Mouse (Mus musculus): Measurements from ENCODE around the gene 4931428F04Rik.
"Not testable (repeated sequence)": the region's sequence is repeated elsewhere in the genome, so short reads cannot be mapped to it uniquely, and the experiment has no call there.

4931428F04Rik gene

DNA sequence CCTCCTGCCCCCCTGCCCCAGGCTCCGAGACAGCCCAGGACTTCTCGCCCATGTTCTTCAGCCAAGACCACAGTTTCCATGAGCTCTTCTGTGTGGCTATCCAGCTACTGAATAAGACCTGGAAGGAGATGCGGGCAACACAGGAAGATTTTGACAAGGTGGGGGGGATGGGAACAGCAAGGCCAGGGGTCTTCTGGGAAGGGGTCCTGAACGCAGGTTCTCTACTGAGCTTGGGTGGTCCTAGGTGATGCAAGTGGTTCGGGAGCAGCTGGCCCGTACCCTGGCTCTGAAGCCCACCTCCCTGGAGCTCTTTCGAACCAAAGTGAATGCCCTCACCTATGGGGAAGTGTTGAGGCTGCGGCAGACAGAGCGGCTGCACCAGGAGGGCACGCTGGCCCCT lies 18.8 kb upstream of the 4931428F04Rik start:
- in situ Hi-C loops (cut with MboI, MseI), result no loop called here

DNA sequence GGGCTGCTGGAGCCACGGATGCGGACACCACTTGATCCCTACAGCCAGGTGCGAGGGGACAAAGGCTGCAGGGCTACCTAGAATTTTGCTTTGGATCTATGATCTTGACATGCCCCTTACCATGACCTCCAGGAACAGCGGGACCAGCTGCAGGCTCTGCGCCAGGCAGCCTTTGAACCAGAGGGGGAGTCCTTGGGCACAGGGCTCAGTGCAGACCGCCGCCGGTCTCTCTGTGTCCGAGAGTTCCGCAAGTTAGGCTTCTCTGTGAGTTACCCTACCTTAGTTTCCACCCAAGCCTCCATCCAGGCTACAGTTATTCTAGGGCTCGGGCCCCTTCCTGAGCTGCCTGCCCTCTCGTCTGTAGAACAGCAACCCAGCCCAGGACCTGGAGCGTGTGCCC lies 18.0 kb upstream of the 4931428F04Rik start:
- in situ Hi-C loops (cut with MboI, MseI), result no loop called here

DNA sequence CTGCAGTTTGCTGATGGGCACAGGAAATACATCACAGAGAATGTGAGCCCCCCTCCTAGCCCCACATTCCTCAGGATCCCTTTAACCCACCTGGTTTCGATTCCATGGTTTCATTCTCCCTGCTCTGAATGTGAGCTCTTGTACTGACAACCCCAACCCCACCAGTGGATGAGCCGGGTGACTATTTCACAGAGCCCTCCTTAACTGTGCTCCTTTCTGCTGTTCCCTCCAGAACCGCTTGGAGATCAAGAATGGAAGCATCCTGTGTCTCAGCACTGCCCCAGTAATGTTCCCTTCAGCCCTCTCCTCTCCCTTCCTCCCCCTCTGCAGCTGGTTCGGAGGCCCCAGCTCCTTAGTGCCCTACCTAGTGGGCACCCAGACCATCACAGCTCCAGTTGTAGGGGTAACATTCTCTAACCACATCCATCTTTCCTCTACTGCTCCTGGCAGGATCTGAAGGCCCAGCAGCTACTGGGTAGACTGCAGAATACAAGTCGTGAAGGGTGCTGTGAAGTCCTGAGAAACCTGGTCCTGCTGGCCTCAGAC lies 16.6 kb upstream of the 4931428F04Rik start:
- in situ Hi-C loops (cut with MboI, MseI), result no loop called here

DNA sequence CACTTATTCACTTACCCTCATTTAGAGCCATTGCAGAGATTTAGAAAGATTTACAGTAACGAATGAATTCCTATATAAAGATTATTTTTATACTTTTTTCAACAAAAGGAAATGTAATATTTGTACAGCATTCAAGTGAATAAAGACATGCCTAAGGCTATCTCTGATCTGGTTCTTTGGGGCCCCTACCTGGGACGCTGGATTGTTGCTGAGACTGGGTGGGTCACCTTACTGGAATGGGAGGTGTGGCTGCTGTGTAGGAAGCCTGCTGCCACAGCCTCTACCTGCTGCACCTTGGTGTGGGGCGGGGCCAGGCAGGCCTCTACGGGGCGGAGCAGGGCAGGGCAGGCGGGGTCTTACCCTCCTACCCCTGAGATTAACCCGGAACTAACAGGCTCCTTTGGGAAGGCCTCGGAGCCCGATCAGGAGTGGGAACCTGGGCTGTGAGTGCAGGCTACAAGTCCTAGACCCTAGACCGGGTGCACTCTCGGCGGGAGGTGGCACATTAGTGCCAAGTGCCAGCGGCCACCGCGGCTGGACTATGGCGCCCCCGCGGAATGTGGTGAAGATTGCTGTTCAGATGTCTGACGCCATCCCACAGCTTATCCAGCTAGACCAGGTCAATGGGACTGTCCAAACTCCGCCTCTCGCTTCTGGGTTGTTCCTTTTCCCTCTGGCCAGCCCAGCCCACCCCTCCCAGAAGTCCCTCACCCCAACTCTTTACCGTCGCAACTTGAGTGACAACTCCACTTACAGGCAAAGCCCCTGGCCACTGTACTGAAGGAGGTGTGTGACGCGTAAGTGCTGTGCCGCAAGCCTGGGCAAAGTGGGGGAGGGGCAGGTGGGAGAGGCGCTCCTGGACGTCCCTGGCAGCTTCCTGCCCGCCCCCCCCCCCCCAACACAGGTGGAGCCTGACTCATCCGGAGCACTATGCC lies 15.8 kb upstream of the 4931428F04Rik start, which contains the start of gene Elmo3:
Gene Elmo3, plus strand, starts transcription at position 391 of the 935 bp plus-strand sequence.
- in situ Hi-C loops (cut with MboI, MseI), result no loop called here

DNA sequence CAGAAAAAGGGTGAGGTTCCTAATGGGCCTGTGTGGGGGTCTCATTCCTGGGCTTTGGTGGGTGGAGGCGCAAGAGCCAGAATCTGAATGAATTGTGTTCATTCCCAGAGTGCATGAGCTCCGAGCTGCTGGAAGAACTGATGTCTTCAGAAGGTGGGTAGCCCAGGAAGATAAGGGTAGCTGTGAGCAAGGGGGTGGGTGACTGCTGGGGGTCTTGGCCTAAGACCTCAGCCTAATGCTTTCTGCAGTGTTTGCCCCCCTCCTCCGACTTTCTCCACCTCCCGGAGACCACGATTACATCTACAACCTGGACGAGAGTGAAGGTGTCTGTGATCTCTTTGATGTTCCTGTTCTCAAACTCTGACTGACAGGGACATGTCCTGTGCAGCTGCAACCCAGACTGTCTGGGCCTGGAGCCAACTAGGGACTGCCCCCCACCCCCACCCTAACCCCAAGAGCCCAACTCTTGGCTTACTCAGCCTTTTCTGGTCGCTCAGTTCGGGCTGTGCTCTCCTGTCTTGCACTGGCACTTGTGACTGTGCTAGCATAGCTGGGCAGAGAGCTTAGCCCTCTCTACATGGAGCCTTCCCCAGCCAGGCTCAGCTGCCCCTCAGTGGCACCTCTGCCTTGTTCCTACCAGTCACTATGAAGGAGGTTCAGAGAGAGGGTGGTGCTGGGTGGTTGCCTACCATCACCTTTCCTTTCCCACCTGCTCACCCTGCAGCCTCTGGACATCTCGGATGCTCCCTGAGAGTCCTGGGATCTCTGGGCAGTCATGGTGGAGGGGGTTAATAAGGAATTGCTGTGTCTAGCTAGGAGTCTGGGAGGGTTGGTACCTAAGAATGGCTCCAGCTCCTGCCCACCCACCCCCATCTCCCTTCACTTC lies 14.9 kb upstream of the 4931428F04Rik start:
- in situ Hi-C loops (cut with MboI, MseI), result no loop called here

DNA sequence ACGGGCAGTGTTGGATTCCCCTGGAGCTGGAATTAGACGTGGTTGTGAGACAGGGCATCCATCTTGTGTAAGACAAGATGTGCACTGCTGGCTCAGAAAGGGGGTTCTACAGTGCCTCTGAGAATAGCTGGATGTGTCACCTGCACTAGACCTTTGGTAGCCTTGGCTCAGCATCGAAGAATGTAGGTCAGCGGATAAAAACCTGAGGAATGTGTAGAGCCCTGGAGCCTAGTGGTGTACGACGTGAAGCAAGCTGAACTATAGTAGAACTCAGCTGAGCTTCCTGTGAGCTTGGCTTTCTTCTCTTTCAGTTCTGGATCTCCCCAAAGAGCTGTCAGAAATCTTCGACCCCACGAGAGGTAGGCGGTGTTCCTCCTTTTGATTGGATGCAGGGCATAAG lies 14.2 kb upstream of the 4931428F04Rik start:
- in situ Hi-C loops (cut with MboI, MseI), result no loop called here

DNA sequence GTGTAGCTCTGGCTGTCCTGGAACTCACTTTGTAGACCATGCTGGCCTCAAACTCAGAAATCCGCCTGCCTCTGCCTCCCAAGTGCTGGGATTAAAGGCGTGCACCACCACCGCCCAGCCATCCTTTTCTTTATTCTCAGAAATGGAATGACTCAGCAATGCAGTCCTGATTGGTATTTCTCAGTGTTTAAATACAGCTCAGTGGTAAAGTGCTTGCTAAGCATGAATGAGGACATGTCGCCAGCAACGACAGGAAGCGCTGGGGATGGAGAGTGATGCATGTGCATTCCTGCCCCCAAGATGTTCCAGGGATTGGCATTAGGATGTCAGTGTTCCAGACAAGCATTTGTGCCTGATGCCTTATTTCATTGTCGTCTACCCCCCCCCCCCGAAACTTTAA lies 13.7 kb upstream of the 4931428F04Rik start:
- in situ Hi-C loops (cut with MboI, MseI), result no loop called here

DNA sequence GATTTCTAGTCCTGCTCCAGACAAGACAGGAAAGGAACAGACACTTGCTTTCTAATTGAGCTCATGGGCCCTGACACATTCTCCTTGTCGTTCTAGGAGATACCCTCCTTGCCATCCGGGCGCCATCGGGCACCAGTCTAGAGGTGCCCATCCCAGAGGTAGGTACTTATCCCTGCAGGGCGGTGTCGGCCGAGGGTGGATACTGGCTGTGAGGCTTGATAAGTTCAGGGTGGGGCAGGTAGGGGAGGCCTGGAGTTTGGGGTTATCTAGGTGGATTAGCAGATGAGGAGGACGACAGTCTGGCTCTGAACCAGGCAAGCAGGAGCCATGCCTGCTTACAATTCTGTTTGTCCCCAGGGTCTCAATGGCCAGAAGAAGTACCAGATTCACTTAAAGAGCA lies 10.3 kb upstream of the 4931428F04Rik start:
- in situ Hi-C loops (cut with MboI, MseI), result no loop called here

DNA sequence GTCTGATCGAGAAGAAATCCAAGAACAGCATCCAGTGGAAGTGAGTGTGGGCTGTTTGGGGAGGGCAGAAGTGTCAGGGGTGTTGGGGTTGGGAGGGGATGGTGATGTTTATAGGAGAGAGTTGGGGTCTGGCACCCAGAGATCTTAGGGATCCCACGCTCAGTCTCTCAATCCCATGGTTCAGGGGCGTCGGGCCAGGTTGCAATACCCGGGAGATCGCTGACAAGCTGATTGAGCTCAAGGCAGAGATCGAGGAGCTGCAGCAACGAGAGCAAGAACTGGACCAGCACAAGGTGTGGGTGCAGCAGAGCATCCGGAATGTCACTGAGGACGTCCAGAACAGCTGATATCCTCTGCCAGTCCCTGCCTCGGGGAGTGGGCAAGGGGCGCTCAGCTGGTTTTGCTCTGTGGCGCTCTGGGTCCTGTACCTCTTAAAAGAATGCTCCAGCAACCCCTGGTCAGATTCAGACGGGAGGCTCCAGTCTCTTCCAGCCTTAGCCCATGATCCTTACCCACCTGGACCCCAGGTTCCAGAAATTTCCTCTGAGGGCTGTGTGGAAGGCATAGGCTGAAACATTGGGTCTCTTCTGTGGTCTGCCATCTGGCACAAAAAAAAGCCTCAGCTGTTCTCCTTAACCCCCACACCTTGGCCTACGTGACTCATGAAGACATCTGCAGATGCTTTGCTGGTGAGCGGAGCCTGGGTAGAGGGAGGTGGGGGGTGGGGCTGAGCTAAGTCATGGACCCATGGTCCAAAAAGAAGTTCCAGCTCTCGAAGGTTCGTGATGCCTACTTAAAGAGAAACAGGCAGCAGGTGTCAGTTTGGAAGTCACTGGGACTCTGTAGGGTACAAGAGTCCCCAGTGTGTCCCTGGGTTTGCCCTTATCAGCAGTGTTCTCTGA lies 8.9 kb upstream of the 4931428F04Rik start:
- in situ Hi-C loops (cut with MboI, MseI), result no loop called here

DNA sequence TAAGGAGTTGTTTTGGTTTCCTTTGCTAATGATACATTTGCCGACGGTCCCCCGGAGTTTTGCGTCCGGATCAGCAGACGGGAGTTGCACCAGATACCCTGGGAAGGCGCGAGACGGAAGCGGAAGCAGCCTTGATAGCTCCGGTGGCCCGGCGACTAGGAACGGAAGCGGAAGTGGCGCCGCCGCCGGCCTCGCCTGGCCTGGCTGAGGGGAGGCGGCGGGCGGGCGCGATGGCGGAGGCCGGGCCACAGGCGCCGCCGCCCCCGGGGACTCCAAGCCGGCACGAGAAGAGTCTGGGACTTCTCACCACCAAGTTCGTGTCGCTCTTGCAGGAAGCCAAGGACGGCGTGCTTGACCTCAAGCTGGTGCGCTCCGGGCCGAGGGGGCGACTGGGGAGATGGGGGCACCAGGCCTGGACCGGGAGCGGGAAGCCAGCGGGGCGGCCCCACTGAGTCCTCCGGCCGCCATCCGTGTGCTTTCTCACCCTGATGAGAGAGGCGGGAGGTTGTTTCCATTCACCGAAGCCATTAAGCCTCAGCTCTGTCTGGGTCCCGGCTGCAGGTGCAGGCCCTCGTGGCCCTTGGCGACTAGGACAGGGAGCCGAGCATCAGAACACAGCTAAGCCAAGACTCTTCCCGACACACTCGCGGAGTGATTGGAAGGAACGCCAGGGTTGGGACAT lies 8.0 kb upstream of the 4931428F04Rik start, which contains the start of gene E2f4:
Gene E2f4, plus strand, starts transcription at position 153 of the 682 bp plus-strand sequence.
- in situ Hi-C loops (cut with MboI, MseI), result no loop called here

DNA sequence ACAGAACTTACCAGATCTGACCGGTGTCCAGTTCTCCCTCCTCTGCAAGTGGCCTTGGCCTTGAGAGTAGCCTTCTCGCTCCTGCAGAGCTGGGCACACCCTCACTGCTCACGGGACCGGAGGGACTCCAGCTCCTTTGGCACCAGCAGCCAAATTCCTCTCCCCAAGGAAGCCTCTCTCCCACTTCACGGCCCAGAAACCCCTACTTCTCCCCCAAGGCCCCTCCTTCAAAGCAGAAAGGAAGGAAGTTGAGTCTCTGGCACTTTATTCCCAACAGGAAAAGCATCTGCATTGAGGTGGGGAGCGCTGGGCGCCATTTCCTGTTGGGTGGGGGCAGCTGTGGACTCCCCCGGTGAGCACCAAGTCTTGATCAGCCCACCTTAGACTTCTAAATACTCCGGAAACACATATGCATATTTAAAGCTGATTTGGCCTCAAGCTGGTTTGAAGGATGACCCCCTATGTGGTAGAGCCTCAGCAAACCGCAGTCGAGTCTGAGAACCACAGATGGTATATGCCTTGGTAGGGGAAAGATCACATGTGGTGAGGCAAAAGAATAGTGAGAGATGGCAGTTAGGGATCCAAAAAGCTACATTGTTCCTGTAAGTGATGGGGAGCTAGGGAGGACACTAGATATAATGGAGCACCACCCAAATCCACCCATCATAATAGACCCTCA lies 6.4 kb upstream of the 4931428F04Rik start, which contains the start of gene Exoc3l:
Gene Exoc3l, minus strand, starts transcription at position 207 of the 679 bp plus-strand sequence.
- in situ Hi-C loops (cut with MboI, MseI), result no loop called here

DNA sequence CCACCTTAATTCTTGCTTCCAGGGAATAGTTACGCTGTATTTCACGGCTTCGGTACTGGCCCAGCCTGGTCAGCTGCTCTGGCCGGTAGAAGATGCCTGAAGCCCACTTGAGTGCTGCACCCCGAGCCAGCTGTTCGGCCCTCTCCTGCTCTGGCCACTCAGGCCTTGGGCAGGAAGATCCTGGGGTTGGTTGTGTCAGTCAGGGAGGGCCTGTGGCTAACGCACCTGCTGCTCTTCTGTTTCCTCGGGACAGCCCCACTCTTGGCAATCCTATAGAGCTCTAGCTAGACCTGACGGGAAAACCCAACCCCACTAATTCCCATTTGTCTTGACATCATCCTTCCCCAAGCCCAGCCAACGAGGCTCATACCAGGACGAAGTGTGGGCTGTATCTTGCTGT lies 5.6 kb upstream of the 4931428F04Rik start:
- in situ Hi-C loops (cut with MboI, MseI), result no loop called here

DNA sequence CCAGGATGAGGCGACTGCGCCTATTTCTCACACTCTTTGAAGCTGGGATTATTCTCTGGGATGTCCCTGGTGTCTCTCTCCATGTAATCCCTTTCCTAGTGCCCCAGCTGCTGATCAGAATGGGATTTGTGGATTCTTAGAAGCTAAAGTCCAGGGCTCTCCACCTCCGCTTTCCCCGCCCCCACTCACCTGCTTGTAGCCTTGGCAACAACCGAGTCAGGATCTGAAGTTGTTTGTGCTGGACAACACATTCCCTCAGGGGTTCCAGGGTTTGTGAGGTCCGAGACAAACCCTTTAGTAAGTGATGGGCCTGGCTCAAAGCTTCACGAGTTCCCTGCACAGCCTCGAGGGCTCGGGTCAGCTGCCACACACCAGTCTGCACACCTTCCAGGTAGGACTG lies 5.1 kb upstream of the 4931428F04Rik start:
- in situ Hi-C loops (cut with MboI, MseI), result no loop called here

DNA sequence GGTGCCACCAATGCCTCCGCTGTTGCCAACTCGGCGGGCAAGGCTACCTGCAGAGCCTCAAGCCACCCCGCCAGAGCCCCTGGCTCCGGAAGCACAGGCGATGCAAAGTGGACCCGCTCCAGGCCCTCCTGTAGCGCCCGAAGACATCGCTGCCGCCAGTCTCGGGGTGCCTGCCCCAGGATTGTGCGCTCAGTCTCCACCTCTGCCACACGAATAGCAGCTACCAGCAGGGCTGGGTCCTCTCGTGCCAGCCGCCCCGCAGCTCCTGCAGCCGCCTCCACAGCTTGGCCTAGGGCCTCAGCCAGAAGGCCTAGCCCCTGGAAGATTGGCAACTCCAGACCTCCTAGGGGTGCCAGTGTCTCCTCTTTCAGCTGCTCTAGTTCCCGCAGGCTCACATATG lies 3.7 kb upstream of the 4931428F04Rik start:
- in situ Hi-C loops (cut with MboI, MseI), result no loop called here

DNA sequence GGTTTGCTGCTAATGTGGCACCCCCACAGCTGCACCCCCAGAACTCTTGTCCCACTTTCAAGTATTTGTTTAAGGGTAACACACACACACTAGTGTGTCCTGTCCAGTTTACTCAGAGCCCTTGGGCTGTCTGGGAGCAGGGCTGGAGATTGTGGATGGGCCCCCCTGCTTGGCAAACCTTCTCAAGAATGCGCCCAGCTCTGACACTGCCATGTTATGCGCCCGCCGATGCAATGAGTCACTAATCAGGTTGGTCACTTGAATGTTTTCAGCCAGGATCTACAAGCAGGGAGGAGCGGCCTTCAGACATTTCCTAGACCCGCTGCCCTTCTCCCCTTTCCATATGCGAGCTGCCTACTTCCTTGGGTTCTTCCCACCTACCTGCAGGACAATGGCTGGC lies 2.8 kb upstream of the 4931428F04Rik start:
- in situ Hi-C loops (cut with MboI, MseI), result no loop called here

DNA sequence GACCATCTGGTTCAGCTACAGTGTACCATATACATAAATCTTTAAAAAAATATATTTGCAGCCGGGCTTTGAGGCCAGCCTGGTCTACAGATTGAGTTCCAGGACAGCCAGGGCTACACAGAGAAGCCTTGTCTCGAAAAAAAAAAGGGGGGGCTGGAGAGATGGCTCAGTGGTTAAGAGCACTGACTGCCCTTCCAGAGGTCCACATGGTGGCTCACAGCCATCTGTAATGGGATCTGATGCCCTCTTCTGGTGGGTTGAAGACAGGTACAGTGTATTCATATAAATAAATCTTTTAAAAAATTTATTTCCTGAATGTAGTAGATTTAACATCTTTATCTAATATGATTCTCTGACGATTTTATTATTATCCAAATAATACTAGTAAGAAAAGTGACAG lies 2.1 kb upstream of the 4931428F04Rik start:
- in situ Hi-C loops (cut with MboI, MseI), result not testable (repeated sequence)

DNA sequence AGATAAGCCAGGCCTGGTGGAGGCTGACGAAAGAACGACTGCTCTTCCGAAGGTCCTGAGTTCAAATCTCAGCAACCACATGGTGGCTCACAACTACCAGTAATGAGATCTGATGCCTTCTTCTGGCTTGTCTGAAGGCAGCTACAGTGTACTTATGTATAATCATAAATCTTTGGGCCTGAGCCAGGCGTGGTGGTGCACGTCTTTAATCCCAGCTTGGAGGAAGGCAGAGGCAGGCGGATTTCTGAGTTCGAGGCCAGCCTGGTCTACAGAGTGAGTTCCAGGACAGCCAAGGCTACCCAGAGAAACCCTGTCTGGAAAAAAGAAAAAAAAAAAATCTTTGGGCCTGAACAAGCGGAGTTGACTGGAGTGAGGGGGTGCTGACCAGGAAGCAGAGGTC lies 1.7 kb upstream of the 4931428F04Rik start:
- in situ Hi-C loops (cut with MboI, MseI), result not testable (repeated sequence)

DNA sequence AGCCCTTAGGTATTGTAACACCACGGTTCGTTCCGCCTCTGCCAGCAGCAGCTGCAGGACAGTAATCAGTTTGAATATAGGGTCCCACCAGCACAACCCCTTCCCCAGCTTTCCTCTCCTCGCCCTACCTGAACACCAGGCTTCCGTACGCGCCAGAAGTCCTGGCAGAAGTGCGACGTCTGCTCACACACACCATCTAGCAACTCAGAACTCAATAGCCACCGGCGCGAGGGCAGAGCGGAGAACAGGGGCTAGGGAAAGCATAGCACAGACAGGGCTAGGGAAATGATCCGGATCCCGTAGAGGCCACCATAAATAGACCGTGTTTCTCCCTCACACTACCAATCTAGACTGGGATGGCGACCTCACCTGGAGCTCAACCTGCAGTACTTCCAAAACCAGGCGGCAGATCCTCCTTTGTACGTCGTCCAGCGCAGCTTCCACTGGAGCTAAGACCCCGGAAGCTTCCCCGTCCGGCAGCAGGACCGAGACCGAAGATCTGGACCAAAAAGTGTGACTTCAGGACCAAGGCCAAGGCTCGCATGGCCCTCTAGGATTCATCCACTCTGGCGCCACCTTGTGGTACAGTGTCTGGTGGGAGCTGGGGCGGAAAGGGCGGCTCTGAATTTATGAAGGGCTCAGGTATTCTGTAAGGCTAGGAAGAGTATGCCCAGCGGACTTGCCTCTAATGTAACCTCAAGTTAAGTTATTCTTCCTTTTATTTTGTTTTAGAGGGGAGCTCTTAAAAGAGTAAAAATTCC lies 1.1 kb upstream of the 4931428F04Rik start:
- in situ Hi-C loops (cut with MboI, MseI), result no loop called here
